Mouse (Mus musculus): ENCODE measurements at regions not wholly inside any gene's neighbourhood (a gene's known extent, or its start where the extent isn't known, plus 50 kb on each side); places are given as distances from the start of the nearest gene placed in this dataset.

- DNase-seq (ENCODE audit: low read depth, low spot score) = no peak
- 74% methylated on average over 1 of the region's 1 CpGs for WGBS
These were observed 266.3 kb upstream of the Cypt1 start for GRCm38 (mm10) chrX:16256374-16256773.

- peak; percentile 8 for DNase-seq (ENCODE audit: low read depth, low spot score)
- WGBS = 23% methylated on average over 2 of the region's 2 CpGs
These were observed 234.5 kb upstream of the Cypt1 start for GRCm38 (mm10) chrX:16288154-16288553.

All from large intestine, adult 2 months (tissue).